Mouse (Mus musculus): ENCODE data around the gene Tecpr2. TPM values are rescaled to one million over a fixed set of nuclear protein-coding genes. Genes with fewer than 3 reads are reported as not detected.
A peak's percentile ranks its signal among the peaks of the same experiment; 100 is the strongest.

Tecpr2 gene
- polyA plus RNA-seq, 1 experiment: 5.3 TPM

- peak; percentile 98 for DNase-seq
- peaks cover 5% of the 10 kb centered on the region; the same call in 1 of the 2 replicates for H3K4me1 ChIP-seq (ENCODE audit: control insufficient read depth, insufficient read depth, low read length)
- TF ChIP-seq CTCF (IDR thresholded peaks at IDR 0.05; ENCODE audit: insufficient read depth, low read length): no peak
- TF ChIP-seq POLR2A (IDR thresholded peaks at IDR 0.05; ENCODE audit: borderline replicate concordance, extremely low read depth, low read depth, low read length): peak; percentile 52; the same call in 1 of the 2 replicates
- H3K4me3 ChIP-seq (replicated peaks; ENCODE audit: extremely low read depth, low read depth, low read length): peak within 1 kb of the TSS; percentile 79
- WGBS: under 1% methylated on average over 89 of the region's 90 CpGs
Measured at GRCm38 (mm10) chr12:110978607-110979406, 89.7 kb downstream of the Tecpr2 start, which contains the start of gene Ankrd9. Gene Ankrd9, minus strand, starts transcription at chr12:110979040.

GRCm38 (mm10) chr12:110979808-110980207 lies 90.7 kb downstream of the Tecpr2 start:
- TF ChIP-seq CTCF (IDR thresholded peaks at IDR 0.05; ENCODE audit: insufficient read depth, low read length) (no peak), POLR2A (IDR thresholded peaks at IDR 0.05; ENCODE audit: borderline replicate concordance, extremely low read depth, low read depth, low read length) (no peak)
- Histone ChIP-seq H3K4me3 (replicated peaks; ENCODE audit: extremely low read depth, low read depth, low read length) (no peak overlapping the region), H3K4me1 (ENCODE audit: control insufficient read depth, insufficient read depth, low read length) (peaks cover 5% of the 10 kb centered on the region; the same call in 1 of the 2 replicates)
- no peak for DNase-seq
- 65% methylated on average over 3 of the region's 3 CpGs for WGBS

- 80% methylated on average over 3 of the region's 3 CpGs for WGBS
- no peak for DNase-seq
- Histone ChIP-seq H3K4me1 (ENCODE audit: control insufficient read depth, insufficient read depth, low read length) (peaks cover 5% of the 10 kb centered on the region; the same call in 1 of the 2 replicates), H3K4me3 (replicated peaks; ENCODE audit: extremely low read depth, low read depth, low read length) (no peak overlapping the region)
- TF ChIP-seq POLR2A (IDR thresholded peaks at IDR 0.05; ENCODE audit: borderline replicate concordance, extremely low read depth, low read depth, low read length) (no peak), CTCF (IDR thresholded peaks at IDR 0.05; ENCODE audit: insufficient read depth, low read length) (no peak)
Measured at GRCm38 (mm10) chr12:110981736-110982135, 92.7 kb downstream of the Tecpr2 start.

GRCm38 (mm10) chr12:110983083-110983482 lies 94.0 kb downstream of the Tecpr2 start:
- no peak overlapping the region for H3K4me3 ChIP-seq (replicated peaks; ENCODE audit: extremely low read depth, low read depth, low read length)
- 80% methylated on average over 8 of the region's 8 CpGs for WGBS
- TF ChIP-seq CTCF (IDR thresholded peaks at IDR 0.05; ENCODE audit: insufficient read depth, low read length): no peak
- no peak for TF ChIP-seq POLR2A (IDR thresholded peaks at IDR 0.05; ENCODE audit: borderline replicate concordance, extremely low read depth, low read depth, low read length)

GRCm38 (mm10) chr12:110983714-110984113 lies 94.7 kb downstream of the Tecpr2 start:
- no peak for DNase-seq
- TF ChIP-seq CTCF (IDR thresholded peaks at IDR 0.05; ENCODE audit: insufficient read depth, low read length): no peak
- no peak for TF ChIP-seq POLR2A (IDR thresholded peaks at IDR 0.05; ENCODE audit: borderline replicate concordance, extremely low read depth, low read depth, low read length)
- 79% methylated on average over 8 of the region's 8 CpGs for WGBS

More at GRCm38 (mm10) chr12:110983083-110983482, 94.0 kb downstream of the Tecpr2 start:
- no peak for DNase-seq
- H3K4me1 ChIP-seq (ENCODE audit: control insufficient read depth, insufficient read depth, low read length): peaks cover 5% of the 10 kb centered on the region; the same call in 1 of the 2 replicates

GRCm38 (mm10) chr12:110984598-110984997 lies 95.5 kb downstream of the Tecpr2 start:
- Histone ChIP-seq H3K4me1 (ENCODE audit: control insufficient read depth, insufficient read depth, low read length) (no peaks in the 10 kb centered on the region), H3K4me3 (replicated peaks; ENCODE audit: extremely low read depth, low read depth, low read length) (no peak overlapping the region)
- DNase-seq: no peak
- WGBS: 49% methylated on average over 4 of the region's 4 CpGs
- TF ChIP-seq POLR2A (IDR thresholded peaks at IDR 0.05; ENCODE audit: borderline replicate concordance, extremely low read depth, low read depth, low read length) (no peak), CTCF (IDR thresholded peaks at IDR 0.05; ENCODE audit: insufficient read depth, low read length) (no peak)

More at GRCm38 (mm10) chr12:110983714-110984113, 94.7 kb downstream of the Tecpr2 start:
- peaks cover 2% of the 10 kb centered on the region; the same call in 1 of the 2 replicates for H3K4me1 ChIP-seq (ENCODE audit: control insufficient read depth, insufficient read depth, low read length)
- no peak overlapping the region for H3K4me3 ChIP-seq (replicated peaks; ENCODE audit: extremely low read depth, low read depth, low read length)

- WGBS: 65% methylated on average over 9 of the region's 9 CpGs
- no peak for TF ChIP-seq CTCF (IDR thresholded peaks at IDR 0.05; ENCODE audit: insufficient read depth, low read length)
- no peak for TF ChIP-seq POLR2A (IDR thresholded peaks at IDR 0.05; ENCODE audit: borderline replicate concordance, extremely low read depth, low read depth, low read length)
- no peak overlapping the region for H3K4me3 ChIP-seq (replicated peaks; ENCODE audit: extremely low read depth, low read depth, low read length)
Measured at GRCm38 (mm10) chr12:110985141-110985540, 96.1 kb downstream of the Tecpr2 start.

GRCm38 (mm10) chr12:110986536-110987425 lies 97.7 kb downstream of the Tecpr2 start:
- no peaks in the 10 kb centered on the region; the same call in 1 of the 2 replicates for H3K4me1 ChIP-seq (ENCODE audit: control insufficient read depth, insufficient read depth, low read length)
- no peak overlapping the region for H3K4me3 ChIP-seq (replicated peaks; ENCODE audit: extremely low read depth, low read depth, low read length)
- no peak for DNase-seq
- TF ChIP-seq POLR2A (IDR thresholded peaks at IDR 0.05; ENCODE audit: borderline replicate concordance, extremely low read depth, low read depth, low read length) (no peak), CTCF (IDR thresholded peaks at IDR 0.05; ENCODE audit: insufficient read depth, low read length) (no peak)
- 87% methylated on average over 11 of the region's 11 CpGs for WGBS

More at GRCm38 (mm10) chr12:110985141-110985540, 96.1 kb downstream of the Tecpr2 start:
- no peak for DNase-seq
- no peaks in the 10 kb centered on the region for H3K4me1 ChIP-seq (ENCODE audit: control insufficient read depth, insufficient read depth, low read length)

GRCm38 (mm10) chr12:110989409-110989808 lies 100.3 kb downstream of the Tecpr2 start:
- H3K4me3 ChIP-seq (replicated peaks; ENCODE audit: extremely low read depth, low read depth, low read length): no peak overlapping the region
- TF ChIP-seq CTCF (IDR thresholded peaks at IDR 0.05; ENCODE audit: insufficient read depth, low read length) (no peak), POLR2A (IDR thresholded peaks at IDR 0.05; ENCODE audit: borderline replicate concordance, extremely low read depth, low read depth, low read length) (no peak)
- no peak for DNase-seq
- H3K4me1 ChIP-seq (ENCODE audit: control insufficient read depth, insufficient read depth, low read length): no peaks in the 10 kb centered on the region; the same call in 1 of the 2 replicates
- WGBS: 83% methylated on average over 3 of the region's 3 CpGs
